23 mouse cellular contexts compared by ENCODE assay signal in the genomic region with DNA sequence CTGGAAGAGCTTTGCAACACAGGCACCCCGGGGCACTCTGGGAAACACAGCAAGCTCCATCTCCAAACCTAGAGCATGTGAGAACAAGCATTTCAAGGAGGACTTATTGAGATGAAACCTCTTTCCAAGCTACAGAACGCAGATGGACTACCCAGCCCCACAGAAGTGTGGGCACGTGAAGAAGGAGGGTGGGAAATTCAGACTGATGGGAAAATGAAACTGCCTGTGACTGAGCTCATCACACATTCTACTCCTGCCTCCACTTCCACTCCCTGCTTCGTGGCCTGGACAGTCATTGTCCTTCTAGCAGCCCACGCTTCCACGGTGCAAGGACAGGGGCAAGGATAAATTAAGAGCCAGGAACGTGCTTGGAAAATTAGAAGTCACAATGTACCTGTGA.
DNase-seq lines count a peak whose midpoint lies in the region; ATAC-seq lines count a peak whose summit lies in the region.
"Had no signal": no experiment of that assay in that cellular context is flagged by ENCODE, and none has a peak within 500 bp of the region (broad histone marks: within the 10 kb centered on the region; RNA-seq: fewer than 3 reads in every experiment).

No protein-coding gene starts in this region.

- H3K4me3 ChIP-seq in megakaryocyte, embryonic 14.5 days (replicated peaks) = peak overlapping the region; percentile 54
- H3K4me3 ChIP-seq: forebrain, embryonic 10.5 days; forebrain, embryonic 13.5 days; heart, adult 2 months; heart, embryonic 10.5 days; heart, embryonic 13.5 days had no signal

- peak; percentile 51 for ATAC-seq in frontal cortex, adult (ENCODE audit: low TSS enrichment)
- no peak for ATAC-seq in megakaryocyte, adult 5-6 weeks (ENCODE audit: poor library complexity, severe bottlenecking)
- ATAC-seq: CD4-positive, CD25-positive, alpha-beta regulatory T cell, adult 4 months; forebrain, embryonic 13.5 days; forebrain, postnatal 0 days; hindbrain, postnatal 0 days; inflammation-experienced regulatory T-cells, adult 6 months had no signal

- DNase-seq in frontal cortex, postnatal 25 days (ENCODE audit: low spot score in 2 of 2) = no peak
- DNase-seq in telencephalon, adult 2 months (ENCODE audit: low read depth, low spot score) = peak; percentile 16
- DNase-seq in urinary bladder, postnatal 14 days (ENCODE audit: low spot score) = no peak
- DNase-seq: adrenal gland, postnatal 25 days; cerebellum, adult 18-20 months; cerebellum, adult 9-10 months; cerebellum, postnatal 14 days; forebrain, postnatal 0 days; gastrocnemius, postnatal 10 days; gastrocnemius, postnatal 36 days; heart, adult 2 months; heart, postnatal 14 days; heart, postnatal 4 days had no signal

- H3K4me1 ChIP-seq in megakaryocyte, embryonic 14.5 days = peaks cover 20% of the 10 kb centered on the region
- H3K4me1 ChIP-seq: forebrain, embryonic 10.5 days; forebrain, embryonic 13.5 days; heart, embryonic 10.5 days had no signal

- peaks cover 6% of the 10 kb centered on the region; the same call in 1 of the 2 replicates for H3K9me3 ChIP-seq in megakaryocyte, embryonic 14.5 days
- H3K9me3 ChIP-seq: forebrain, embryonic 10.5 days; forebrain, embryonic 13.5 days; heart, embryonic 10.5 days; heart, embryonic 13.5 days had no signal

- H3K36me3 ChIP-seq in megakaryocyte, embryonic 14.5 days (replicated peaks; ENCODE audit: low read length) = no peaks in the 10 kb centered on the region
- H3K36me3 ChIP-seq: forebrain, embryonic 10.5 days; heart, embryonic 10.5 days; heart, embryonic 13.5 days had no signal

- H3K27me3 ChIP-seq in megakaryocyte, embryonic 14.5 days (replicated peaks) = no peaks in the 10 kb centered on the region
- H3K27me3 ChIP-seq: forebrain, embryonic 13.5 days; heart, embryonic 13.5 days had no signal
